Mouse (Mus musculus): ENCODE data around the gene Bptf.
"Not testable (repeated sequence)": the region's sequence is repeated elsewhere in the genome, so short reads cannot be mapped to it uniquely, and the experiment has no call there.

Gene Bptf

DNA sequence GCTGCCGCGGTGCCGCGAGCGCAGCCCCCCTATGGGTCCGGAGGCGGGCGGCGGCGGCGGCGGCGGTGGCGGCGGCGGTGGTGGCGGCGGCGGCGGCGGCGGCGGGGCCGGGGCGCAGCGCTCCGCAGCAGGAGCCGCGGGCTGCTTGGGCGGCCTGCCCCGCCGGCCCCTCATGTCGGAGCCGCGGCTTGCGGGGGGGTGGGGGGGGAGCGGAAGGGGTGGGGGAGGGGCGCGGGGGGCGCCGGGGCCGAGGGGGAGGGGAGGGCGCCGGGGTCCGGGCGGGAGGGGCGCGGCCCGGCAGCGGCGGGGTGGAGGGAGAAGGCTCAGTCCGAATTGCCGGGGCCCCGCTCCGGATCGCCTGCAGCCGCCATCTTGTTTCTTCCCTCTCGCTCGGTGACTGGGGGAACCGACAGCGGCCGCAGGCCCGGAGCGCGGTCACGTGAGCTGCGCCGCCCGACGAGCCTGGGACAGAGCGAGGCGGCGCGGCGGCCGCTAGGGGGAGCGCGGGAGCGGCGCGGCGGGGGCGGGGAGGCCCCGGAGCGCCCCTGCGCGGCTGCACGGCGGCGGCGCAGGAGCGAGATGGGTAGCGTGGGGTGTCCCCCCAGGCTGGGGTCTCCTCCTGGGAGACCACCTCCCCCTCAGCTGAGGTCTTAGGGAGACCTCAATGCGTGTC lies at the start of gene Bptf:
Bptf (minus strand) TSS at position 379 of the 673 bp plus-strand sequence.
- peak; percentile 92 for DNase-seq

DNA sequence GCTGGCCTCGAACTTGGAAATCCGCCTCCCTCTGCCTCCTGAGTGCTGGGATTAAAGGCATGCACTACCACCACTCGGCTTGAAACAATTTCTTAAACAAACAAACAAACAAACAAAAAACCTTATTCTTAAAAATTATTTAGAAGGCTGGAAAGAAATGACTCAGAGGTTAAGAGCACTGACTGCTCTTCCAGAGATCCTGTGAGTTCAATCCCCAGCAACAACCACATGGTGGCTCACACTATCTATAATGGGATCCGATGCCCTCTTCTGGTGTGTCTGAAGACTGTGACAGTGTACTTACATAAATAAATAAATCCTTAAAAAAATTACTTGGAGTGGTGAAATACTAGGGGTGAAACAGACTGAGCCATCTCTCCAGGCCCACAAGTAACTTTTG lies 29.3 kb upstream of the Bptf start:
- no peak for DNase-seq

DNA sequence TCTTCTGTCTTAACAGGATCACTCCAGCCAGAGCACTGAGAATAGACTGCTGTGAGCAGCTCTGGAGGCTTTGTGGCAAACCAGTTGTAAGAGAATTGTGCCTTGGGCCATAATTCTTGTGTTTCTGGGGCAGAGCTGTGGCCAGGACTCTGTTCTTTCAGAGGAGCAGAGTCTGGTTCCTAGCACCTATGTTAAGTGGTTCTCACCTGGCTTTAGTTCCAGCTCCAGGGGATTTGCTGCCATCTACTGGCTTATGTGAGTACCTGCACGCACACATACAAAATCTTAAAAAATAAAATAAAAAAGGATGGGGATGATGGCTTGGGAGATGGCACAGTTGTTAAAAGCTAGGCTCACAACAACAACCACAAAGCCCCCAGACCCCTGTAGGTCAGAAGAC lies 27.1 kb upstream of the Bptf start:
- DNase-seq: no peak

DNA sequence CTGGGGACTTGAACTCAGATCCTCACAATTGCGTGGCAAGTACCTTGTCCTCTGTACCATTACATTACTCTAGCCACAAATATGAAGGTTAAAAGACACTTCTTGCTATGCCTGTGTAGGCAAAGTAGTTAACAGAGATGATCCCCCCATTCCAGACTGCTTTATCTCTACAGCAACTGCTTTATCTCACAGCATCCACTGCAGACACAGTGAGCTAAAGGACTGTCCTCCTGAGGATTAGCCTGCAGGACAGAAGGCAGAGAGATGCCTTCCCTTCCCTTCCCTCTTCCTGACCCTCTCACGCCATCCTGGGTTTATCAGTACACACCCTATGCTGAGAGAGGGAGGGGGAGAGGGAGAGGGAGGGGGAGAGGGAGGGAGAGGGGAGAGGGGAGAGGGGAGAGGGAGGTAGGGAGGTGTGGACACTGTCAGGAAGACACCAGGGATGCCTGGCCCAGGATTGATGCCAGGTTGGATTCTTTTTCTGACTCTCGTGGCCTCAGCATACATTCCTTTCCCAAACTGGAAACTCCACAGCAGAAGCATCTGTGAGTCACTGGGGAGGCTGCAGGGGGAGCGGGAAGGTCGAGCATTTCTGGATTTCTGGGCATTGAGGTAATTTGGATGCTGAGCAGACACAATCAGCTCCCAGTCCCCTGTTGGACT lies 25.2 kb upstream of the Bptf start:
- DNase-seq: no peak

DNA sequence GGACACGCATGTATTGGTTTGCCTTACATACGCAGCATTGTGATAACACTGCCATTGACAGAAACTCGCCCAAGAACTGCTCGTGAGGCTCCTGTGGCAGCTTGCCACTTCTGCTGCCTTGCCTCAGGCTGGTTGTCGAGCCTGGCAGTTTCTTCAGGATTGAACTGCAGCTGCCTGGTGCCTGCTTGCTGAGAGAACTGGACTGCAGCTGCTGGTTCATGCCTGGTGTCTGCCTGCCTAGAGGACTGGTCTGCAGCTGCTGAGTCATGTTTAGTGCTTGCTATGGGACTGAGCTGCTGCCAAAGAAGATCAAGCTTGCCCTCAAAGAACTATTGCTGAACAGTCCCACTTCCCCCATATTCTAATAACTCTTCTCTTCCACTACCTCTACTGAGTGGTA lies 23.4 kb upstream of the Bptf start:
- no peak for DNase-seq

DNA sequence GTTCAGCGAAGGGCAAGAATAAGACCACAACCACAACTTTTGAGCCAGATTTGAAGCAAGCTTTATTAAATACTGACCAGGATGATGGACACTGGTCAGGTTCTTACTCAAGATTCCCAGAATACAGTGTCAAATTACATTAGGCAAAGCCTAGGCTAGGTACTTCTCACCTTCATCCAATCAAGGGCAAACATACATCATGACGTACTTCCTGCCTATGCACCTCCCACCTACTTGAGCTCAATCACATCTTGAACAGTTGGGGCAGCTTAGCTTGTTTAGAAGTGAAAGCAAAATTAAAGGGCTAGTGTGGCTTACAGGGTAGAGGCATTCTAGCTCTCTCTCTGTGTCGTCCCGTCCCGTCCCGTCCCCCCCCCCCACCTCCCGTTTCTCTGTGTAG lies 22.5 kb upstream of the Bptf start:
- no peak for DNase-seq

DNA sequence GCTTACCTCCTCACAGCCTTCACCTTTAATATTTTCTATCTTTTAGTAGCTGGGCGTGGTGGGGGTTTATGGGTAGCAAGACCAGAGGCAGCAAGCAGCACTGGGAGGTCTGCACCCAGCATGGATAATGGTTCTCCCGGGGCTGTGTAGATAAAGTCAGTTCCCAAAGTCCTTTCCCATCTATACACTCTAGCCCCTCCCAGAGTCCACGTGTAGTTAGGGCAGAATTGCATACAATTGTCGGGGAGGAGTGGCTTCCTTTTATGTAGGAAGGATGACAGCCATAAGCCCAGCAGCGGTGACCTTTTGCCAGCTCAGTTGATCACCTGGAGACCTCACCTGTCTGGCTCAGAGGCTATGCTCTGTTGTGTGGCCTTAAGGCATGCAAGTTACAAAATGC lies 21.7 kb upstream of the Bptf start:
- no peak for DNase-seq

DNA sequence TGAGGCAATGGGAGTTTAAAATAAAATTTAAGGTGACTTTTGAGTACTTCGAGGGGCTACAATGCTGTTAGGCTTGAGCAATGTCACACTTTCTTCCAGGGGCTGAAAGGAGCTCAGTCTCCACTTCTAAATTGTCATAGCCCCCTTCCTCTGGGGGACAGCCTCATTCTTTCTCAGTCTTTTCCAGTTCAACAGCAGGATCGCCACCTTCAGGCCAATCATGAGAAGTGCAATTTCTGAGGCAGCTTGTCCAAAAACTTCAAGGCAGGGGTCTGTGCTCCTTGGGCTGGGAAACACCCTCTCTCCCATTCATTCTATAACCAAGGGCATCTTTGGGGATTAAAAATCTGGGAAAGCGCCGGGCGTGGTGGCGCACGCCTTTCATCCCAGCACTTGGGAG lies 19.9 kb upstream of the Bptf start:
- DNase-seq: no peak

DNA sequence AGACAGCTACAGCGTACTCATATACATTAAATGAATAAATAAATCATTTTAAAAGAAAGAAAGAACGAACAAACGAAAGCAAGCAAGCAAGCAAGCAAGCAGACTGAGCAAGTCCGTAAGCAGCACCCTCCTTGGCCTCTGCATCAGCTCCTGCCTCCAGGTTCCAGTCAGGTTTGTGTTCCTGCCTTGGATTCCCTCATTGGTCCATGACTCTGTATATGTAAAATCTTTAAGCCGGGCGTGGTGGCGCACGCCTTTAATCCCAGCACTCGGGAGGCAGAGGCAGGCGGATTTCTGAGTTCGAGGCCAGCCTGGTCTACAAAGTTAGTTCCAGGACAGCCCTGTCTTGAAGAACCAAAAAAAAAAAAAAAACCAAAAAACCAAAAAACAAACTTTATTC lies 12.0 kb upstream of the Bptf start:
- DNase-seq: not testable (repeated sequence)

DNA sequence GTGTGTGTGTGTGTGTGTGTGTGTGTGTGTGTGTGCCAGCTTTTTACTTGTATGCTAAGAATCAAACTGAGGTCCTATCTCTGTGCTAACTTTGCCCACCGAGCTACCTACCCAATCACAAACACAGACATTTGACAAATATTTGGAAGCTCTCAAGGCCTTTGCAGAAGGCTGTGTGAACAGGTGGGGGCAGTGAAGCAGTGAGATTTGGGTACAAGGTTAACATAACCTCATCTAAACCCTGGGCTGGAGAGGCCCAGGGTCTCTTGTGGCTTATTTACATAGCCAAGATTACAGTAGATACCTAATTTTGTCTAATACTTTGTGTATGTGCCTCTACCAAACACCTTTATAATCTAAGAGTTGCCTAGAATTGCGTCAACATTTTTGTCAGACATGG lies 10.5 kb upstream of the Bptf start:
- no peak for DNase-seq

DNA sequence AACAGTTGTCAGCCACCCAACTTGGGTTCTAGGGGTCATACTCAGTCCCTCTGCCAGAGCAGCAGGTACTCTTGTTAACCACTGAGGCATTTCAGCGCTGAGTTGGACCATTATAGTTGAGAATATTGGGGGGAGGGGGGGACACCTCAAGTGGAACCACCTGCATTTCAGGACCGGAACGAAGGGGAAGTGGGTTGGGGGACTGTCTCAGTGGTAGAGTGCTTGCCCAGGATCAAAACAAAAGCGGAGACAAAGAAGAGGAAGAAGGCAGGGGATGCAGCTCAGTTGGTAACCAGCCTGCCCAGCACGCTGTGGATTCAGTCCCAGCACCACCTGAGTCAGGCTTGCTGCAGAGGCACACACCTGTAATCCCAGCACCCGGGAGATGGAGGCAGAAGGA lies 8.8 kb upstream of the Bptf start:
- DNase-seq: no peak

DNA sequence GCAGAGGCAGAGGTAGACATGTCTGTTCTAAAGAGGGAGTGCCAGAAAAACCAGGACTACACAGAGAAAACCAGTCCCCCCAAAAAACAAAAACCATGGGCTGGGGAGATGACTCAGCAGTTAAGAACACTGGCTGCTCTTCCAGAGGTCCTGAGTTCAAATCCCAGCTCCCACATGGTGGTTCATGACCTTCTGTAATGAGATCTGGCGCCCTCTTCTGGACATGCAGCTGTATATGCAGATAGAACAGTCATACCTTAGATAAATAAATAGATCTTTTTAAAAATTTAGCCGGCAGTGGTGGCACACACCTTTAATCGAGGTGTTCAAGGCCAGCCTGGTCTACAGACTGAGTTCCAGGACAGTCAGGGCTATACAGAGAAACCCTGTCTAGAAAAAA lies 6.7 kb upstream of the Bptf start:
- DNase-seq: no peak

DNA sequence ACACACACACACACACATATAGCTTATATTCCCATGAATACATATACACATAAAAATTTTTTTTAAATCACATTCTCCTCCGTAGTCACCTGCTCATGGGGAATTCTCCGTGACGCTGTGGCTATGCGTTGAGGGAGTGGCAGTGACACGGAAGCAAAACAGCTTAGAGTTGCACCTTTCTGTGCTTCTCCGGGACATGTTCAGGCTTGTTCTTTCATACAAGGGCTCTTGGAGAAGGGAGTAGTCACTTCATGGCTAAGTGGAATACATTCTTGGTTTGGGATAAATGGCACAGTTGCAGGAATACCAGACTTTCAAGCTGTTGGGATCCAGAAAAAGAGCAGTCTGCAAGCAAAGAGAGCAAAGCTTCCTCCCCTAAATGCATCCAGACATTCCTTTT lies 5.7 kb upstream of the Bptf start:
- no peak for DNase-seq

DNA sequence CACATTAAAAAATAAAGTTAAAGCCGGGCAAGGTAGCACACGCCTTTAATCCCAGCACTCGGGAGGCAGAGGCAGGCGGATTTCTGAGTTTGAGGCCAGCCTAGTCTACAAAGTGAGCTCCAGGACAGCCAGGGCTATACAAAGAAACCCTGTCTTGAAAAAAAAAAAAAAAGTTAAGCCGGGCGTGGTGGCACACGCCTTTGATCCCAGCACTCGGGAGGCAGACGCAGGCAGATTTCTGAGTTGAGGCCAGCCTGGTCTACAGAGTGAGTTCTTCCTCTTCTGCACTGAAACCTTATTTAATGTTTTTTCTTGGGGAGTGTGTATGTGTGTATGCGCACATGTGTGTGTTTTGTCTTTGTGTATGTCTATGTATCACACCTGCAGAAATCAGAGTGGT lies 4.5 kb upstream of the Bptf start:
- not testable (repeated sequence) for DNase-seq

DNA sequence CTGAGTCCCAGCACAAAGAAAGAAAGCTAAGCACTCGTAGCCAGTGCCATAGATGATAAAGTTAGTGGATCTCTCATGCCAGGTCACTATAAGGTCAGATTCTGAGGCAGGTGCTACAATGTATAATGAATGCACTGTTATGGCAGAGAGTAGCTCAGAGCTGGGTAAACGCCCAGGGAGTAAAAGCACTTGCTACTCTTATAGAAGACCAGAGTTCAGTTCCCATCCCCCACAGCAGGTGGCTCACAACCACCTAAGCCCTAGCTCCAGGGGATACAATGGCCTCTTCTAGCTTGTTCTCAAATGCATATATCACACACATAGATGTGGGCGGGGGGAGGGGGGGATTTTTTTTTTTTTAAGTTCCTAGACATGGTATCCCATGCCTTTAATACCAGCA lies 3.8 kb upstream of the Bptf start:
- DNase-seq: no peak

DNA sequence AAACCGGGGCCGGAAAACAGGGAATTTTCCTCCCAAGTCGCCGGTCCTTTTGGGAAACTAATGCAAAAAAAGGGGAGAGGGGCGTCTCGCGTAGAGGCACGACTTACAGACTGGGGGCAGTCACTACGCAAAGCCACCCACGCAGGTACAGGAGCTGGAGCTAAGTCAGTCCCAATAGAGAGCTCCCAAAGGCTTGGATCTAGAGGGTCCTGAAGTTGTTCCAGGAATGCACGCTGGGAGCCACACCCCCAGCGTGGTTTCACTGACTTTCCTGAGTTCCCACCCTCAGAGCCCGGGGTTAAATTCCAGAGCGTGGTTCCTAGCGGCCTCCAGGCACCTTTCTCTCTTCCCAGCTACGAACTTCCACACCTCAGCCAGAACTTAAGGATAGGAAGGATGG lies 499 bp upstream of the Bptf start:
- no peak for DNase-seq

DNA sequence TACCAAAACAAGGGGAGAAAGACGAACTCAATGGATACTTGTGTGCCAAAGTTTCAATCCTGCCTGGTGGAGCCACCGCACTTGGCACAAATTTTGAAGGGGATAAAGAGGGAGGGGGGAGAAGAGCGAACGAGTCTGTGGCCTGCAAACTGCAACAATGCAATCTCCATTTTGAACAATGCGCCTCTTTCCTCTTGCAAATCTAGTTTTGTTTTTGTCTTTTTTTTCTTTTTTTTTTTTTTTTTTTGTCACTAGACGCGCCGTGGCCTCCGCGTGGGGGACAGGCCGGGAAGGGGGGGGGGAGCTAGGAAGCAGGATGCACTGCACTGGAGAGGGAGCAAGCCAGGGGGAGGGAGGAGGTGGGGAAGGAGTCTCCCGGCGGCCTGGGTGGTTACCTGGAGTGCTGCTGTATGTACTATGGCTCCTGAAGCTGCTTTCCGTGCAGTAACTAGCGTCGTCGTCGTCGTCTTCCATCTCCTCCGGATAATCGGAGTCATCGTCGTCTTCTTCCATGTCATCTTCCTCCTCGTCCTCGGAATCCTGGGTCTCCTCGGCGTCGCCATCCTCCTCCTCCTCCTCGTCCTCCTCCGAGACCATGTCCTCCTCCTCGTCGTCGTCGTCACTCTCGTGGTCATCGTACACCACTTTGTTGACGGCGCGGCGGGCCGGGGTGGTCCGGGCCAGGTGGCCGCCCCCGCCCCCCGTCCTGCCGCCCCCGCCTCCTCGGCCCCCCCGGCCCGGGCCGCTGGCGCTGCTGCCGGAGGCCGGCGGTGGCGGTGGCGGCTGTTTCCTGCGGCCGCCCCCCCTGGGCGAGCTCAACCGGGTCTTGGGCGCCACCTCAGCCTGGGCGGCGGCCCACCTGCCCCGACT lies 813 bp downstream of the Bptf start:
- DNase-seq: peak; percentile 79

DNA sequence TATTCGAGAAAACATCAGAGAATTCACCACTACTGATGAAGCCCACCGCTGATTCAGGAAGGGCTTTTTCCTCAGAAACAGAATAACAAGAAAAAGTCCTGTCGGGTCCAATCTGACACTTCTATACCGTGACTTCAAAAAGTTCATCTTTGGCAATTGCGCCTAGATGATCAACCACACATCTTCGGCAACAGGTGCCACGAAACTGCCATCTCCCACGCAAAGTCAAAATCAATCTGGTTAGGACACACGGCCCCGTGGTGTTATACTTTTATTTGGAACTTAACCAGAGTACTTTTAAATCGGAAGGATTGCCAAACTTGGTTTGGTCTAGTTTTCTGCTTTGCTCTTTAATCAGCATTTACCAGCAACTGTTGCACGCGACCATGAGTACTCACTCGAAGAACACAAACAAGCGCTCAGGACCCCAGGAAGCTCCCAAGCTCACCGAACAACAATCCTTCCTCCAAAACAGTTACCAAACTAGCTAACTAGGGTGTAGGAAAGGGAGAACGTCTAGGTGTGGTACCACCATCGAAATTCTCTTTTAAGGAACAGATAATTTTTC lies 1.6 kb downstream of the Bptf start:
- no peak for DNase-seq

DNA sequence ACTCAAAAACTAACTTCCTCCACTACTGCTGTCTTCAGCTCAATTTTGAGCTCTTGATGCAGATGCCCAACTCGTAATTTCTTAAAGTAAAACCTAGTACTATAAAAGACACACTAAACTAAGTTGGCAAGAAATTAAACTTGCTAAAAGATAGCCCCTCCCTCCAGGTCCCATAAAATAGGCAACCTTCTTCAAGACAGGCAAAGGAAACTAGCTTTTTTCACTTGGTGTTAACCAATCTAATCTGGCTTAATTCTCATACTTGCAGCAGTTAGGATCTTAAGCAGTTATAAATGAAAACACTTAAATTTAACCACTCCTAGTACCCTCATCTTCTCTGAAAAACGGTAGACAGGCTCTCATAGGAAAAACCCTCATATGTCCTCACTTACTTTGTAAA lies 2.3 kb downstream of the Bptf start:
- DNase-seq: no peak

DNA sequence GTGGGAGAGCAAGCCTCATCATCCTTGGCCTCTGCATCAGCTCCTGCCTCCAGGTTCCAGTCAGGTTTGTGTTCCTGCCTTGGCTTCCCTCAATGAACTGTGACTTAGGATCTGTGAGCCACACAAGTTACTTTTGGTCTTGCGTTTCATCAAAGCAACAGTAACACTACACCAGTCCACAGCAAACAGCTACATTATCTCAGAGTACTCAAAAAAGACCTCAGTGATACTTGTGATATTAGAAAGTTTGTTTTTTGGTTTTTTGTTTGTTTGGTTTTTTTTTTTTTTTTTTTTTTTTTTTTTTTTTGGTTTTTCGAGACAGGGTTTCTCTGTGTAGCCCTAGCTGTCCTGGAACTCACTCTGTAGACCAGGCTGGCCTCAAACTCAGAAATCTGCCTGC lies 5.2 kb downstream of the Bptf start:
- not testable (repeated sequence) for DNase-seq

DNA sequence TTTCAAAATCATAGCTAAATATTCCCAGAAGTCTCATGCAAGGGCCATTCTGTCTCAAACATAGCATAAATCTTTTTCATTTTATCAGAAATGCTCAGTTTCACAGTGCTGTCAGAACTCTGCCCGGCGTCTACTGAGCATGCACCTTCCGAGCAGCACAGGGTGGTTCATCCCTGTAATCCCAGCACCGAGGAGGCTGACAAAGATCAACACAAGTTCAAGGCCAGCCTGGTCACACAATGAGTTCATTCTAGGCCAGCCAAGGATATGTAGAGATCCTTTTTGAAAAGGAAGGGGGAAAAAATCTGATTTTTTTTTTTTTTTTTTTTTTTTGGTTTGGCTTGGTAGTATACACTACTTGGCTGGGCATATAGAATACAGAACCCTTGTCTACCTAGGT lies 6.9 kb downstream of the Bptf start:
- no peak for DNase-seq

DNA sequence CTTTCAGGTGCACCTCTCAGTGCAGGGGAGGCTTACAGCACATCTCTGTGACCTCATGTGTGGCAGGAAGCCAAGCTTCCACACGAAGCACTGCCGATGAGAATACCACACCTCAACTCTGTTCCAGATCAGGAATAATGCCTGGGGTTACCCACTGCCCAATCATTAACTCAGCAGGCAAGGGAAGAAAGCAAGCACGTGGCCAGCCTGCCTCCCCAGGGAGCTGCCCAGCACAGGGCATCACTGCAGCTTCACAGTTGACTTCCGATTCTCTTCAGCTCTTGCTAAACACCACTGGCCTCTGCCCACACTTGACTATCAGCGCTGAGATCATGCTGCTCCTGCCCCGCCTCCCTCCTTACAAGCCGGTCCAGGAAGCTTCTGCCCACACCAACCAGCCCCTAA lies 7.6 kb downstream of the Bptf start:
- peak; percentile 52 for DNase-seq

DNA sequence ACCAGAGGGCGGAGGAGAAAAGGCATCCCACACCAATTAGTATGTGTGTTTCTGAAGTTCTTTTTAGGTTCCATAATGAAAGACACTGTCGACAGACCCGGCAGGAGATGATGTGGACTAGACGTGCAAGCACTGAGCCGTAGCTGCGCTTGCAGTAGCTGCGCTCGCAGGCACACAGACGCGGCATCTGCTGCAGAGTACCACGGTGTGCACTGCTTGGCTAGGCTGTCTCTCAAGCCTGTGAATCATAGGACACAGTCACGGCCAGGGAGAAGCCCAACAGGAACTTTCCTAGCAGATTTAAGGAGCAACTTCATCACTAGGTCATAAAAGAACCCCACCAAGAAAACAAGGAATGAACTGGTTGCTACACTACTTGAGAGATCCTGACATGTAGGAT lies 14.1 kb downstream of the Bptf start:
- DNase-seq: no peak

Measured in cerebellum, adult 11-12 months (tissue).